Mouse (Mus musculus) urinary bladder, postnatal 14 days (tissue): Measurements from ENCODE around the gene C2cd6.

Experiments
- DNase-seq: peaks from one replicate; pipeline ENCODE4 v3.0.0; 2021; ENCODE audit warnings: low spot score

Gene C2cd6

GRCm38 (mm10) chr1:59094705-59095104 is at the start of gene C2cd6:
Gene C2cd6, minus strand, starts transcription at chr1:59094900.
- no peak for DNase-seq

- peak; percentile 68 for DNase-seq
Observed at GRCm38 (mm10) chr1:59142809-59143208, 48.1 kb upstream of the C2cd6 start.

GRCm38 (mm10) chr1:59134419-59134818 is 39.7 kb upstream of the C2cd6 start:
- no peak for DNase-seq

- DNase-seq: no peak
Observed at GRCm38 (mm10) chr1:59128879-59129278, 34.2 kb upstream of the C2cd6 start.

GRCm38 (mm10) chr1:59125558-59125957 is 30.9 kb upstream of the C2cd6 start:
- DNase-seq: no peak

- peak; percentile 92 for DNase-seq
Observed at GRCm38 (mm10) chr1:59119720-59120457, 25.2 kb upstream of the C2cd6 start, which contains the start of gene Tmem237. Gene Tmem237, minus strand, starts transcription at chr1:59120408.

GRCm38 (mm10) chr1:59110524-59110923 is 15.8 kb upstream of the C2cd6 start:
- DNase-seq: no peak

GRCm38 (mm10) chr1:59102071-59102470 is 7.4 kb upstream of the C2cd6 start:
- DNase-seq: no peak

- DNase-seq: no peak
Observed at GRCm38 (mm10) chr1:59101020-59101419, 6.3 kb upstream of the C2cd6 start.

- DNase-seq: peak; percentile 5
Observed at GRCm38 (mm10) chr1:59070867-59071266, 23.8 kb downstream of the C2cd6 start.

- DNase-seq: peak; percentile 22
Observed at GRCm38 (mm10) chr1:59067976-59068375, 26.7 kb downstream of the C2cd6 start.

- no peak for DNase-seq
Observed at GRCm38 (mm10) chr1:59063697-59064096, 31.0 kb downstream of the C2cd6 start.

- DNase-seq: no peak
Observed at GRCm38 (mm10) chr1:59056955-59057354, 37.7 kb downstream of the C2cd6 start.

GRCm38 (mm10) chr1:59051306-59051705 is 43.4 kb downstream of the C2cd6 start:
- DNase-seq: no peak

GRCm38 (mm10) chr1:59037723-59038122 is 57.0 kb downstream of the C2cd6 start:
- DNase-seq: no peak

- no peak for DNase-seq
Observed at GRCm38 (mm10) chr1:59021556-59021955, 73.1 kb downstream of the C2cd6 start.

GRCm38 (mm10) chr1:59009250-59009649 is 85.5 kb downstream of the C2cd6 start:
- no peak for DNase-seq
